Mouse (Mus musculus) lung, adult 10 weeks (tissue): Measurements from ENCODE around the gene Slc16a5. TPM values are rescaled to one million over a fixed set of nuclear protein-coding genes. Genes with fewer than 3 reads are reported as not detected.

Experiments
- polyA plus RNA-seq: library from polyadenylated mRNA; stranded (reverse); fragments of 350-450 nt; fragmentation: Illumina TruSeq; extraction: RNeasy Lipid Tissue Mini Kit (QIAGEN cat#74804); gene quantifications from one replicate; pipeline ENCODE4 v1.2.3, GENCODE M21; 2014; ENCODE audit warnings: low read depth, low replicate concordance; ENCODE audit not compliant: insufficient read depth

Gene Slc16a5
- 0.43 TPM for polyA plus RNA-seq

GRCm38 (mm10) chr11:115462243-115462891 lies at the start of gene Slc16a5:
TSS of gene Slc16a5 (plus strand) at chr11:115462474.

GRCm38 (mm10) chr11:115419531-115420237 lies 42.6 kb upstream of the Slc16a5 start, which contains the start of the genes Atp5h and Kctd2:
TSS of gene Atp5h (minus strand) at chr11:115419962.
TSS of gene Kctd2 (plus strand) at chr11:115420128.

GRCm38 (mm10) chr11:115439906-115440595 lies 22.2 kb upstream of the Slc16a5 start, which contains the start of gene Trim80:
TSS of gene Trim80 (plus strand) at chr11:115440545.

GRCm38 (mm10) chr11:115475025-115475757 lies 12.9 kb downstream of the Slc16a5 start, which contains the start of gene Armc7:
TSS of gene Armc7 (plus strand) at chr11:115475667.

DNA sequence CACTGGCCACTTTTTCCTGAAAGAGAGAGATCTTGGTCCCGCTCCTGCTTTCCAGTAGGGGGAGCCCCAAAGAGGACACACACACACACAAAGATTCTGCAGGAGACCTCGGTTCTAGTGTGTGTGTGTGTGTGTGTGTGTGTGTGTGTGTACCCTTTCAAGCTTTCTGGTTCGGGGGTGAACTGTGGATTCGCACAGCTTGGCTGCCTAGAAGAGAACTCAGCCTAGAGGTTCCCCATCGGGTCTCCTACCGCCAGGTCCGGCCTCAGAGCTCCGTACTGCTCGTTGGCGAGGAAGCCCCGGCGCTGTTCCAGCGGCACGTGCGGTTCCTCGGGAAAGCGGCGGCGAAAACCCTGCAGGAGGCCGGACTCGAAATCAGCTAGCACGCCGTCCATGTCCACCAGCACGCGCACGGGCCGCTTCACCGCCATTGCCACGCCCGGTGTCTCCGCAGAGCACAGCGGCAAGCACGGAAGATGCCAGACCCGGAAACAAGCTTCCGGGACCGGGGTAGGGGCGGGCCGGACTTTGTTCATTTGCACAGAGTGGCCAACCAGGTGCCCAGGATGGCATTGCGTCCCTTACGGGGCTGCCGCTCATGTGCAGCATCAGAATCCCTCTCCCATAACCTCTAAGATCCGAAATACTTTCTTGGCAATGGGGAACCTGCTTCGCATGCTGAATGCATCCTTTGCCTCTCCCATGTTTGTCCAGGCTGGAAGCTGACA lies 29.2 kb downstream of the Slc16a5 start, which contains the start of gene Nt5c:
Nt5c (minus strand) TSS at position 507 of the 728 bp plus-strand sequence.

GRCm38 (mm10) chr11:115514238-115514663 lies 52.0 kb downstream of the Slc16a5 start, which contains the start of gene Jpt1:
TSS of gene Jpt1 (minus strand) at chr11:115514387.

Other genes with a start within 250 kb of the Slc16a5 start
- gene Grin2c, start 195.2 kb upstream of the Slc16a5 start, polyA plus RNA-seq = 0.39 TPM
- gene Fdxr, start 185.4 kb upstream of the Slc16a5 start, polyA plus RNA-seq = 6.9 TPM
- gene Fads6, start 164.8 kb upstream of the Slc16a5 start, polyA plus RNA-seq = 0.99 TPM
- gene Otop2, start 155.3 kb upstream of the Slc16a5 start, polyA plus RNA-seq = not detected
- gene Ush1g, start 140.4 kb upstream of the Slc16a5 start, polyA plus RNA-seq = not detected
- gene Otop3, start 127.7 kb upstream of the Slc16a5 start, polyA plus RNA-seq = not detected
- 11.8 TPM for gene Hid1, start 94.7 kb upstream of the Slc16a5 start, polyA plus RNA-seq
- gene Cdr2l, start 80.6 kb upstream of the Slc16a5 start, polyA plus RNA-seq = 7.4 TPM
- 89.2 TPM for gene Mrpl58, start 58.7 kb upstream of the Slc16a5 start, polyA plus RNA-seq
- gene Atp5h, start 42.5 kb upstream of the Slc16a5 start, polyA plus RNA-seq = 582 TPM
- gene Kctd2, start 42.3 kb upstream of the Slc16a5 start, polyA plus RNA-seq = 47.3 TPM
- not detected for gene Trim80, start 21.9 kb upstream of the Slc16a5 start, polyA plus RNA-seq
- 5.3 TPM for gene Armc7, start 13.2 kb downstream of the Slc16a5 start, polyA plus RNA-seq
- gene Nt5c, start 29.4 kb downstream of the Slc16a5 start, polyA plus RNA-seq = 76.7 TPM
- 84.1 TPM for gene Jpt1, start 51.9 kb downstream of the Slc16a5 start, polyA plus RNA-seq
- 241 TPM for gene Sumo2, start 73.8 kb downstream of the Slc16a5 start, polyA plus RNA-seq
- gene Nup85, start 102.0 kb downstream of the Slc16a5 start, polyA plus RNA-seq = 43.6 TPM
- gene Mrps7, start 141.5 kb downstream of the Slc16a5 start, polyA plus RNA-seq = 38.3 TPM
- 8.4 TPM for gene Gga3, start 141.6 kb downstream of the Slc16a5 start, polyA plus RNA-seq
- 52.6 TPM for gene Mif4gd, start 150.5 kb downstream of the Slc16a5 start, polyA plus RNA-seq
- 19.5 TPM for gene Slc25a19, start 165.8 kb downstream of the Slc16a5 start, polyA plus RNA-seq
- gene Grb2, start 246.1 kb downstream of the Slc16a5 start, polyA plus RNA-seq = 44.3 TPM